Mouse (Mus musculus) heart, embryonic 16.5 days (tissue): ENCODE measurements around the gene Ccdc24. TPM values are rescaled to one million over a fixed set of nuclear protein-coding genes. Genes with fewer than 3 reads are reported as not detected.

Experiments used
- ATAC-seq: fragments of 200-750 bp; cut with Nextera tagmentation; replicated peaks from 2 replicates; pipeline ENCODE4 v1.8.0; 2017; ENCODE audit warnings: moderate number of reproducible peaks; ENCODE audit not compliant: insufficient read depth, low FRiP score; ENCODE audit errors: extremely low read depth
- H3K27ac ChIP-seq: fragments of 300-500 bp; sonication (generic); 2 replicates; pipeline ENCODE4 v1.5.1; 2014; ENCODE audit warnings: mild to moderate bottlenecking, low read length, control low read depth, moderate library complexity
- H3K27me3 ChIP-seq: fragments of 300-500 bp; sonication (generic); 2 replicates; pipeline ENCODE4 v1.6.1; 2014; ENCODE audit warnings: low read length, mixed read lengths; ENCODE audit not compliant: control insufficient read depth, insufficient read depth
- H3K36me3 ChIP-seq: fragments of 300-500 bp; sonication (generic); 2 replicates; pipeline ENCODE4 v1.6.1; 2014; ENCODE audit not compliant: control insufficient read depth, insufficient read depth
- H3K4me1 ChIP-seq: fragments of 300-500 bp; sonication (generic); 2 replicates; pipeline ENCODE4 v1.6.1; 2014; ENCODE audit warnings: low read length, mixed read lengths; ENCODE audit not compliant: control insufficient read depth, insufficient read depth
- H3K4me2 ChIP-seq: fragments of 300-500 bp; sonication (generic); 2 replicates; pipeline ENCODE4 v1.6.1; 2014; ENCODE audit warnings: low read depth, mild to moderate bottlenecking, control low read depth, low read length
- H3K4me3 ChIP-seq: fragments of 300-500 bp; sonication (generic); 2 replicates; pipeline ENCODE4 v1.5.1; 2014; ENCODE audit warnings: mild to moderate bottlenecking, control low read depth, low read length
- H3K9ac ChIP-seq: fragments of 300-500 bp; sonication (generic); 2 replicates; pipeline ENCODE4 v1.6.1; 2014; ENCODE audit warnings: low read length, control low read depth
- H3K9me3 ChIP-seq: fragments of 300-500 bp; sonication (generic); replicated peaks from 2 replicates; pipeline ENCODE4 v1.6.1; 2016; ENCODE audit warnings: low read length; ENCODE audit not compliant: control insufficient read depth
- WGBS: fragments of 180-500 bp; shearing (Covaris S2); extraction: QIAGEN DNeasy Blood & Tissue Kit; methylation state at CpG from one replicate; pipeline ENCODE4 v1.1.7; 2014; 5-methylcytosine and 5-hydroxymethylcytosine counted together
- polyA plus RNA-seq: library from polyadenylated mRNA; unstranded; fragments of >200 nt; fragmentation: Nextera tagmentation; extraction: Ambion mirVana; gene quantifications from 2 replicates; pipeline ENCODE4 v1.2.1, GENCODE M21; 2015

Ccdc24 gene
- polyA plus RNA-seq, 1 experiment from 2014 or later, result 0.51 TPM

GRCm38 (mm10) chr4:117914591-117915442 is 42.5 kb upstream of the Ccdc24 start, which contains the start of gene Ipo13:
TSS of gene Ipo13 (minus strand) at chr4:117914999.
- Histone ChIP-seq H3K27ac (peak within 1 kb of the TSS; percentile 82), H3K36me3 (peaks cover 12% of the 10 kb centered on the region), H3K4me2 (peak within 1 kb of the TSS; percentile 99), H3K4me1 (peaks cover 40% of the 10 kb centered on the region), H3K9me3 (no peaks in the 10 kb centered on the region), H3K4me3 (peak within 1 kb of the TSS; percentile 63), H3K9ac (peak within 1 kb of the TSS; percentile 87), H3K27me3 (no peaks in the 10 kb centered on the region)
- peak; percentile 91 for ATAC-seq
- WGBS, result under 1% methylated on average over 61 of the region's 61 CpGs

GRCm38 (mm10) chr4:117914031-117914430 is 41.7 kb upstream of the Ccdc24 start:
- ATAC-seq, result 0 out of 2 replicates have a peak, but pooled peaks have one; percentile 2
- H3K27ac ChIP-seq, result no peak overlapping the region
- 14% methylated on average over 8 of the region's 8 CpGs for WGBS

GRCm38 (mm10) chr4:117913421-117913820 is 41.1 kb upstream of the Ccdc24 start:
- peaks cover 12% of the 10 kb centered on the region for H3K36me3 ChIP-seq
- no peaks in the 10 kb centered on the region for H3K27me3 ChIP-seq
- no peak for ATAC-seq
- no peak overlapping the region for H3K27ac ChIP-seq
- peak overlapping the region; percentile 99 for H3K4me2 ChIP-seq
- H3K4me1 ChIP-seq, result peaks cover 44% of the 10 kb centered on the region
- 50% methylated on average over 3 of the region's 3 CpGs for WGBS
- peak overlapping the region; percentile 63 for H3K4me3 ChIP-seq
- peak overlapping the region; percentile 87 for H3K9ac ChIP-seq
- H3K9me3 ChIP-seq, result no peaks in the 10 kb centered on the region

More at GRCm38 (mm10) chr4:117914031-117914430, 41.7 kb upstream of the Ccdc24 start:
- Histone ChIP-seq H3K9me3 (no peaks in the 10 kb centered on the region), H3K36me3 (peaks cover 12% of the 10 kb centered on the region), H3K9ac (peak overlapping the region; percentile 87), H3K4me1 (peaks cover 45% of the 10 kb centered on the region), H3K27me3 (no peaks in the 10 kb centered on the region), H3K4me2 (peak overlapping the region; percentile 99), H3K4me3 (peak overlapping the region; percentile 63)

GRCm38 (mm10) chr4:117912685-117913273 is 40.4 kb upstream of the Ccdc24 start:
- Histone ChIP-seq H3K4me1 (peaks cover 38% of the 10 kb centered on the region), H3K27me3 (no peaks in the 10 kb centered on the region), H3K9me3 (no peaks in the 10 kb centered on the region), H3K36me3 (peaks cover 12% of the 10 kb centered on the region), H3K27ac (no peak overlapping the region), H3K4me3 (peak overlapping the region; percentile 63; the same call in 1 of the 2 replicates), H3K4me2 (peak overlapping the region; percentile 99; the same call in 1 of the 2 replicates), H3K9ac (no peak overlapping the region)
- WGBS, result 67% methylated on average over 7 of the region's 7 CpGs
- ATAC-seq, result no peak

- Histone ChIP-seq H3K4me3 (no peak overlapping the region), H3K4me2 (no peak overlapping the region), H3K9ac (no peak overlapping the region), H3K36me3 (peaks cover 12% of the 10 kb centered on the region), H3K9me3 (no peaks in the 10 kb centered on the region), H3K27ac (no peak overlapping the region), H3K4me1 (peaks cover 38% of the 10 kb centered on the region), H3K27me3 (no peaks in the 10 kb centered on the region)
- ATAC-seq, result no peak
- 90% methylated on average over 13 of the region's 13 CpGs for WGBS
Measured at GRCm38 (mm10) chr4:117912131-117912561, 39.8 kb upstream of the Ccdc24 start.

- peaks cover 24% of the 10 kb centered on the region for H3K36me3 ChIP-seq
- H3K4me1 ChIP-seq, result peaks cover 25% of the 10 kb centered on the region
- WGBS, result 73% methylated on average over 8 of the region's 8 CpGs
- H3K4me3 ChIP-seq, result no peak overlapping the region
- H3K27ac ChIP-seq, result no peak overlapping the region
- no peak overlapping the region for H3K4me2 ChIP-seq
- ATAC-seq, result no peak
- H3K9me3 ChIP-seq, result no peaks in the 10 kb centered on the region
- 0 out of 2 replicates have a peak overlapping the region, but pooled peaks have one; percentile 15 for H3K9ac ChIP-seq
- no peaks in the 10 kb centered on the region for H3K27me3 ChIP-seq
Measured at GRCm38 (mm10) chr4:117908834-117909453, 36.6 kb upstream of the Ccdc24 start.

- no peak overlapping the region for H3K4me3 ChIP-seq
- H3K36me3 ChIP-seq, result peaks cover 35% of the 10 kb centered on the region
- no peak for ATAC-seq
- H3K9ac ChIP-seq, result no peak overlapping the region
- H3K4me1 ChIP-seq, result peaks cover 11% of the 10 kb centered on the region; the same call in 1 of the 2 replicates
- H3K27ac ChIP-seq, result no peak overlapping the region
- WGBS, result 79% methylated on average over 3 of the region's 3 CpGs
- H3K4me2 ChIP-seq, result no peak overlapping the region
- no peaks in the 10 kb centered on the region for H3K27me3 ChIP-seq
- H3K9me3 ChIP-seq, result no peaks in the 10 kb centered on the region
Measured at GRCm38 (mm10) chr4:117906196-117906595, 33.8 kb upstream of the Ccdc24 start.

- H3K27ac ChIP-seq, result no peak overlapping the region
- no peak overlapping the region for H3K4me2 ChIP-seq
- ATAC-seq, result no peak
- no peaks in the 10 kb centered on the region for H3K27me3 ChIP-seq
- WGBS, result 85% methylated on average over 8 of the region's 8 CpGs
- peaks cover 9% of the 10 kb centered on the region; the same call in 1 of the 2 replicates for H3K4me1 ChIP-seq
- H3K9ac ChIP-seq, result no peak overlapping the region
- no peak overlapping the region for H3K4me3 ChIP-seq
- peaks cover 43% of the 10 kb centered on the region for H3K36me3 ChIP-seq
- no peaks in the 10 kb centered on the region for H3K9me3 ChIP-seq
Measured at GRCm38 (mm10) chr4:117904761-117905160, 32.4 kb upstream of the Ccdc24 start.
